Mouse (Mus musculus) spleen, adult 12 weeks (tissue): ENCODE measurements around the gene Alpk3.
A peak's percentile ranks its signal among the peaks of the same experiment; 100 is the strongest.

ENCODE experiments used
- DNase-seq: peaks from one replicate; pipeline ENCODE4 v3.0.0; 2022; ENCODE audit warnings: low spot score

Alpk3 gene

GRCm38 (mm10) chr7:81074546-81074945 lies 17.1 kb downstream of the Alpk3 start:
- no peak for DNase-seq

DNA sequence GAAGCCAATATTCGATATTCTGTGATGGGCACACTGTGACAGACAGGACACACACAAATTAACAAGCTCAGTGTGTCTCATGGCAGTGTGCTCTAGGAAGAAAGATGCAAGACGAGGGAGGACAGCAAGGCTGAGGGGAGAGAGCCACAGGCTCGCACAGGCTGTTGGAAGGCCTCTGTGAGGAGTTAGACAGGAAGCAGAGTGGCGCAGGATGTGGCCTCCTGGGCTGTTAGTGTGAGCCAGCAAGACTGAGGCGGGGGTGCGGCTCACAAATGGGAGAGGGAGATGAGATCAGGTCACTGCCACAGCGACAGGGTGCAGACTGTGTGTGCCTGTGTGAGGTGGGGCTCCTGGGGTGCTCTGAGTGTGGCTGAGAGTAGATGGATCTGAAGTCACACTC lies 17.9 kb downstream of the Alpk3 start:
- peak; percentile 12 for DNase-seq

DNA sequence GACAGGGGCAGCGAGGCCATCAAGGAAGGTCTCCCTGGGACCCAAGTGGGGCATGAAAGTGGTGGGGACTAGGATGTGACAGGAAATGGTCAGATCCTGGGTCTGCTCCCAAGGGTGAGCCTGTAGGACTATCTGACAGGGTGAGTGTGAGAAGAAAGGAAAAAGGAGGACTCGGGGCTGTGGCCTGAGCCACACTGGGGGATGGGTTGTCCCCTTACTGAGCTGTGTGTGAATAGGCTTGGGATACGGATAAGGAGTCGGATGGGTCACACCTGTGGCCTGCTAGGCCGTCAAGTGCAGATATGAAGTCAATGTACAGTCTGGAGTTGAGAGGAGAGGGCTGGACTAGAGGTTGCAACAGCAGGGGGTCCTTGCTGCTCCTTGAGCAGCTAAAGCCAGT lies 18.3 kb downstream of the Alpk3 start:
- DNase-seq = no peak

DNA sequence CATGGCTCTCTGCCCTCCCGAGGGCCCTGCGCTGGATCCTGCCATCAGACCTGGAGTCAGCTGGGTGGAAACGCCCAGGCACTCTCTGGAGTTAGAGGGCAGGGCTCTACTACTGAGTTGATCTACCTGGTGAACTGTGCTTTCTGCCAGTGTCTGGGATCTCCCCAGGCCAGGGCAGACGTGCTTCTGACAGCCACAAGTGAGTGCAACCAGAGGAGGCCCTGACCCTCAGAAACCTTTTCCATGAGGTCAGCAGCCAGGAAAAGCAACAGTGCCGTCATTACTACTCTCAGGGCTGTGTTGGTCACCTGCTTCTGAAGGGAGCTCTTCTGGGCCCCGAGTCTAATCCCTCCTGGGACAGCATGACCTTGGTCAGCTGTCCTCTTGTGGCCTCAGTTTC lies 19.6 kb downstream of the Alpk3 start:
- DNase-seq = no peak

GRCm38 (mm10) chr7:81078740-81079139 lies 21.3 kb downstream of the Alpk3 start:
- DNase-seq = no peak

DNA sequence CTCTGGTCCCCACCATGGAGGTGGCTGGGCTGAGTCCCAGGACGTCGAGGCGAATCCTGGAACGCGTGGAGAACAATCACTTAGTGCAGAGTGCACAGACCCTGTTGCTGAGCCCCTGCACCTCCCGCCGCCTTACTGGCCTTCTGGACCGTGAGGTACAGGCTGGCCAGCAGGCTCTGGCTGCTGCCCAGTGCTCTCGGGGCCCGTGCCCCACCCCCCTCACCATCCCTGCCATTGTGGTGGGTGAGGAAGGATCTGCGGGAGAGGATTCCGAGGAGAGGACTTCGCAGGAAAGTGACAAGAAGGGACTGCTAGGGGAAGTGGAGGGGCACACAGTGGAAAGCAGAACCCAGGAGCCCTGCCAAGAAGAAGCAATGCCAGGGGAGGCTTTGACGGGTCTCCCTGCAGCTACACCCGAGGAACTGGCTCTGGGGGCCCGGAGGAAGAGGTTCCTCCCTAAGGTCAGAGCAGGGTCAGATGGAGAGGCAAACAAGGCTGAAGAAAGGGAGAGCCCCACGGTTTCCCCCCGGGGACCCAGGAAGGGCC lies 36.1 kb downstream of the Alpk3 start:
- no peak for DNase-seq

DNA sequence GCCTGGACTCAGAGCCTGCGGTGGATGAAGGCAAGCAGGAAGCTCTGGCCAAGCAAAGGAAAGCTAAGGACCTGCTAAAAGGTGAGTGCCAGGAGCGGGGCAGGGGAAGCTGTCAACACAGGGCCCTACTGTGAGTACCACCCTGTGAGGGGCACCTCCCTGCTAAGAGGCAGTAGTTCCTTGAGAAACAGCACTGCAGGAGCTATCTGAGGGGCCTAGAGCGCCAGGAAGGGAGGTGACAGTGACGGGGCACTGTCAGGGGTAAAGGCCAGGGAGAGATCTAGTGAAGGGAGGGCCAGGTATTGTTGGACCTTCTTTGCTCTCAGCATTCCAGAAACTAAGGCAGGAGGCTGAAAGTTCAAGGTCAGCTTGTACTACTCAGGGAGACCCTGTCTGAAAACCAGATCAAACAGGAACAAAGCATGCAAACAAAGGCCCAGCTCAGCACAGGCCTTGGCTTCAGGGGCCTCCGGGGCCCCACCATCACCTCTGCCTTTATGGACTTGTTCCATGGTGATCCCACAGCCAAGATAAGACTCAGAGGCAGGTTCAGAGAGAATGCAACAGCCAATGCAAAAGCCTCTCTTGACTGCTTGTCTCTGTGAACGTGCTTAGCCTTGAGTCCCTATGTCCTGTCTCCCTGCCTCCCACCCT lies 36.8 kb downstream of the Alpk3 start:
- DNase-seq = no peak

GRCm38 (mm10) chr7:81100341-81100740 lies 42.9 kb downstream of the Alpk3 start:
- no peak for DNase-seq

DNA sequence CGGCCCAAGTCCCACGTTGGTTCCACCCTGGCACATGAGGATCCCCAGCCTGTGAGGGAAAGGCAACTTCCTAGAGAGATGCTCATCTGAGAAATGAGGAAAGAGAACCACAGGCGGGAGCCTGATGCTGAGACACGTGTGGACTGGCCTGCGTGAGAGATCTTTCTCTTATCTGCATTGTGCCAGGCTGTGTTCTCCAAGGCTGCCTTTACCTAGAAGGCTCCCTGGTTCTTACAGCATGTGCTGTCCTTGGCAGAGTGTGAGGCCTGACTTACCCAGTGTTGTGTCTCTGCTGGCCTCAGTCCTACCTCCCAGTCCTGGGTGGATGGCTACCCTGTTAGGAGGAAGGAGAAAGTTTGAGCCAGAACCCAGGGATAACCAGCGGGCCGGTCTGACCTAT lies 45.5 kb downstream of the Alpk3 start:
- DNase-seq = no peak

- DNase-seq = no peak
Observed at GRCm38 (mm10) chr7:81105525-81105924, 48.1 kb downstream of the Alpk3 start.

DNA sequence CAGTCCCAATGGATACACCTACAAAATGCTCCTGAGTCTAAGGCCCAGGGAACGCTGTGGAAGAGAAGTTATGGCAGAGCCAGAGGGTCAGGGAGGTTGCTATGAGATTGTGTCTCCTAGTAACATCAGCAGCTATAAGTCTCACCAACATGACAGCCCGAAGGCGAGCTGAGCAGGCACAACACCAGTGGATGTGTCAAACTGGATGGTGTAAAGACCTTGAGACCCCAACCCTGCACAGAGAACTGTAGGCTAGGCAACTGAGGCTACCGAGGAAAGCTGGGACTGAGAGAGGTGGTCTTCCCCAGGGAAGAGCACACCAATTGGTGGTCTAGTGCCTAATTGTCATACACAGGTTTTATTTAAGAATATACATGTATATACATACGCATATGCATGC lies 50.8 kb downstream of the Alpk3 start:
- no peak for DNase-seq

GRCm38 (mm10) chr7:81109717-81110651 lies 52.6 kb downstream of the Alpk3 start:
- DNase-seq = no peak

GRCm38 (mm10) chr7:81110791-81111190 lies 53.4 kb downstream of the Alpk3 start:
- no peak for DNase-seq

DNA sequence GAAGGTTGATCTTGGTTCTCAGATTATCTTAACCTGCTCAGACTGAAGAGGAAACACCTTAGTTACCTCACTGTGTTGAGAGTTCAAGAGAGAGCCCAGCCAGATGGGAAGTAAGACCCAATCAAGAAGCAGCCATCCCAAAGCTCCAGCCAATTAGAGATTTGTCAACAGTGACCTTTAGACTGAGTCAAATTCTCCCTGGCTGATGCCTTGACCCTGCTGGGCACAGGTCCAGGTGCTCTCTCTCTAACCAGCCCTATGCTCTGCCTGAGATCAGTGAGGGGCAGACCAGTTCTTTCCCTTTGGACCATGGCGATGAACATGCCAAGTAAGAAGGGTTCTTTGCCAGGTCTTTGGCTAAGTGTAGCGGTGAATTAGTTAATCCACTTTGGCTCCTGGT lies 54.3 kb downstream of the Alpk3 start:
- no peak for DNase-seq

- no peak for DNase-seq
Observed at GRCm38 (mm10) chr7:81112686-81113360, 55.4 kb downstream of the Alpk3 start.

DNA sequence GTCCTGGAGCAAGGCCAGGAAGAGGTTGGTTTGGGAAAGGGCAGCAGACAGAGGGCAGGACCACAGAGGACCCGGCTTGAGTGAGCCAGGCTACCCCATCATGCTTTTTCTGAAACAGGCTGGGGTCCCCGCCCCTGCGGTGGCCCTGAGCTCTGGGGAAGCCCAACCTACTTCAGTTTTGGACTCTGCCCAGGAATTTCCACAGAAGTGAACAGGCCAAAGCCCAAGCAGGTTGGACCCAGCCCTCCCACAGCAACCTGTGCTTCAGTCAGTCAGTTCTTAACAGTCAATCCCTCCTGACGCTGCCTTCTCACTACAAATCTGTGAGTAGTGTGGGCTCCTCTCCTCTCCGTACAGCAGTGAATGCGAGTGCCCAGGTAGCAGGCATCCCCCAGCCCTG lies 57.2 kb downstream of the Alpk3 start, which contains the start of gene Slc28a1:
TSS of gene Slc28a1 (plus strand) at position 245 of the 400 bp plus-strand sequence.
- no peak for DNase-seq

GRCm38 (mm10) chr7:81121099-81121498 lies 63.7 kb downstream of the Alpk3 start:
- no peak for DNase-seq

DNA sequence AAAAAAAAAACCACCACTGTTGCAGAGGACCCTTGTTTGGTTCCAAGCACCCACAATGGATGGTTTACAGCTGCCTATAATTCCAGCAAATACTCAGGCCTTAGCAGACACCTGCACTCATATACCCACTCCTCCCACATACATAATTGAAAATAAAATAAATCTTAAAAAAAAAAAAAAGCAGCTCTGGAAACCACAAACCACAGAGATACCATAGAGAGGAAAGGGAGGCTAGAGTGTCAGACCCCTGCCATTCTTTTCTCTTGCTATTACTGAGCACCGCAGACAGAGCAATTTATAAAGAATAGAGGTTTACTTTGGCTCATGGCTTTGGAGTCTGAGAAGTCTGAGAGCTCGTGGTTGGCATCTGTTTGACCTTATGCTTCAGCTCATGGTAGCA lies 65.4 kb downstream of the Alpk3 start:
- DNase-seq = no peak

- DNase-seq = no peak
Observed at GRCm38 (mm10) chr7:81123553-81123952, 66.2 kb downstream of the Alpk3 start.

- peak; percentile 34 for DNase-seq
Observed at GRCm38 (mm10) chr7:81124773-81125172, 67.4 kb downstream of the Alpk3 start.

- no peak for DNase-seq
Observed at GRCm38 (mm10) chr7:81125215-81126175, 68.1 kb downstream of the Alpk3 start.
